Mouse (Mus musculus) 3T3-L1 (cell line): ENCODE data around the gene Fam189a1.

Experiments
- DNase-seq: peaks from one replicate; pipeline ENCODE4 v3.0.0-alpha.2; 2015; ENCODE audit warnings: low read depth, low spot score

Gene Fam189a1

GRCm38 (mm10) chr7:65104207-65105096 lies 51.9 kb downstream of the Fam189a1 start:
- DNase-seq: no peak

- no peak for DNase-seq
These were observed 54.7 kb downstream of the Fam189a1 start for GRCm38 (mm10) chr7:65101661-65102060.

GRCm38 (mm10) chr7:65097708-65098107 lies 58.7 kb downstream of the Fam189a1 start:
- DNase-seq: no peak

GRCm38 (mm10) chr7:65095631-65096107 lies 60.7 kb downstream of the Fam189a1 start:
- no peak for DNase-seq

GRCm38 (mm10) chr7:65093314-65093713 lies 63.1 kb downstream of the Fam189a1 start:
- DNase-seq: no peak

GRCm38 (mm10) chr7:65091486-65091885 lies 64.9 kb downstream of the Fam189a1 start:
- no peak for DNase-seq

- DNase-seq: no peak
These were observed 70.4 kb downstream of the Fam189a1 start for GRCm38 (mm10) chr7:65085972-65086371.

- DNase-seq: no peak
These were observed 73.6 kb downstream of the Fam189a1 start for GRCm38 (mm10) chr7:65082778-65083091.

GRCm38 (mm10) chr7:65081979-65082777 lies 74.2 kb downstream of the Fam189a1 start:
- DNase-seq: peak; percentile 3

GRCm38 (mm10) chr7:65076134-65076533 lies 80.2 kb downstream of the Fam189a1 start:
- no peak for DNase-seq

GRCm38 (mm10) chr7:65074194-65074593 lies 82.2 kb downstream of the Fam189a1 start:
- DNase-seq: no peak

GRCm38 (mm10) chr7:65073555-65073954 lies 82.8 kb downstream of the Fam189a1 start:
- DNase-seq: peak; percentile 27

GRCm38 (mm10) chr7:65066211-65066610 lies 90.2 kb downstream of the Fam189a1 start:
- no peak for DNase-seq

- DNase-seq: no peak
These were observed 90.9 kb downstream of the Fam189a1 start for GRCm38 (mm10) chr7:65065457-65065856.

- DNase-seq: no peak
These were observed 91.7 kb downstream of the Fam189a1 start for GRCm38 (mm10) chr7:65064638-65065037.

- no peak for DNase-seq
These were observed 92.3 kb downstream of the Fam189a1 start for GRCm38 (mm10) chr7:65064096-65064495.

- no peak for DNase-seq
These were observed 96.1 kb downstream of the Fam189a1 start for GRCm38 (mm10) chr7:65060163-65060799.

- no peak for DNase-seq
These were observed 99.5 kb downstream of the Fam189a1 start for GRCm38 (mm10) chr7:65056864-65057263.

GRCm38 (mm10) chr7:65051986-65052385 lies 104.4 kb downstream of the Fam189a1 start:
- DNase-seq: no peak

- no peak for DNase-seq
These were observed 107.0 kb downstream of the Fam189a1 start for GRCm38 (mm10) chr7:65049236-65049954.

- DNase-seq: no peak
These were observed 108.7 kb downstream of the Fam189a1 start for GRCm38 (mm10) chr7:65047700-65048099.
